Mouse (Mus musculus) stomach, embryonic 15.5 days (tissue): Measurements from ENCODE around the gene Icam1. TPM values are rescaled to one million over a fixed set of nuclear protein-coding genes. Genes with fewer than 3 reads are reported as not detected.

Experiments used
- ATAC-seq: fragments of 200-750 bp; cut with Nextera tagmentation; 2 replicates; pipeline ENCODE4 v1.8.0; 2017; ENCODE audit warnings: low read depth, moderate number of reproducible peaks, moderate TSS enrichment; ENCODE audit not compliant: insufficient read depth, low FRiP score
- H3K27ac ChIP-seq: fragments of 300-500 bp; sonication (generic); 2 replicates; pipeline ENCODE4 v1.5.1; 2015; ENCODE audit warnings: mild to moderate bottlenecking, inconsistent platforms
- H3K27me3 ChIP-seq: fragments of 300-500 bp; sonication (generic); replicated peaks from 2 replicates; pipeline ENCODE4 v1.6.1; 2015; ENCODE audit warnings: inconsistent platforms
- H3K36me3 ChIP-seq: fragments of 300-500 bp; sonication (generic); 2 replicates; pipeline ENCODE4 v1.6.1; 2015; ENCODE audit warnings: inconsistent platforms
- H3K4me1 ChIP-seq: fragments of 300-500 bp; sonication (generic); 2 replicates; pipeline ENCODE4 v1.6.1; 2015; ENCODE audit warnings: inconsistent platforms
- H3K4me2 ChIP-seq: fragments of 300-500 bp; sonication (generic); 2 replicates; pipeline ENCODE4 v1.6.1; 2015; ENCODE audit warnings: mild to moderate bottlenecking, inconsistent platforms
- H3K4me3 ChIP-seq: fragments of 300-500 bp; sonication (generic); replicated peaks from 2 replicates; pipeline ENCODE4 v1.5.1; 2015; ENCODE audit warnings: inconsistent platforms
- H3K9ac ChIP-seq: fragments of 300-500 bp; sonication (generic); 2 replicates; pipeline ENCODE4 v1.6.1; 2015; ENCODE audit warnings: inconsistent platforms
- H3K9me3 ChIP-seq: fragments of 300-500 bp; sonication (generic); 2 replicates; pipeline ENCODE4 v1.6.1; 2016; ENCODE audit warnings: inconsistent platforms
- WGBS: fragments of 180-500 bp; shearing (Covaris S2); methylation state at CpG from one replicate; pipeline ENCODE4 v1.1.7; 2015; 5-methylcytosine and 5-hydroxymethylcytosine counted together
- polyA plus RNA-seq: library from polyadenylated mRNA; unstranded; fragments of >200 nt; fragmentation: Nextera tagmentation; extraction: Ambion mirVana; gene quantifications from 2 replicates; pipeline ENCODE4 v1.2.1, GENCODE M21; 2015

Gene Icam1
- polyA plus RNA-seq: 10.9 and 11.3 TPM in 2 replicates

DNA sequence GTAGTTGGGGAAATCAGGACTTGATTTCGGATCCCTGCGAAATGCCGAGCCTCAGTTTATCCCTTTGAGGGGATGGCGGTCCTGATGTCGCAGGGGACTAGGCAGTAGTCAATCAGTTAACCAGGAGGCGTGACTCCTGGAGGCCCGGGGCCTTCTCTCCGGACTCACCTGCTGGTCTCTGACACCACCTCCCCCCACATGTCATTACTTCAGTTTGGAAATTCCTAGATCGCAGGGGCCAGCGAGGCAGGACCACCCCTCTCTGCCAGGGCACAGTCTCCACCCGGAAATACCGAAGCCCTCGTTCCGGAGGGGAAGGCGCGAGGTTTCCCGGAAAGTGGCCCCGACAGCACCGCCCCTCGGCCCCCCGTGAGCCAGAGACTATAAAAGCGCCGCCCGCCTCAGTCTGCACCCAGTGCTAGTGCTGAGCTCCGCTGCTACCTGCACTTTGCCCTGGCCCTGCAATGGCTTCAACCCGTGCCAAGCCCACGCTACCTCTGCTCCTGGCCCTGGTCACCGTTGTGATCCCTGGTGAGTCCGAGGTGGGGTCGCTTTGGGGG, at the start of gene Icam1:
Icam1 (plus strand) TSS at position 415 of the 560 bp plus-strand sequence.
- Histone ChIP-seq H3K9ac (no peak within 1 kb of the TSS), H3K4me1 (peaks cover 34% of the 10 kb centered on the region), H3K4me2 (peak within 1 kb of the TSS; percentile 72), H3K9me3 (no peaks in the 10 kb centered on the region), H3K36me3 (no peaks in the 10 kb centered on the region), H3K27me3 (peaks cover 18% of the 10 kb centered on the region; the same call in 1 of the 2 replicates), H3K4me3 (peak within 1 kb of the TSS; percentile 46), H3K27ac (peak within 1 kb of the TSS; percentile 55)
- ATAC-seq: peak; percentile 45; the same call in 1 of the 2 replicates
- 1% methylated on average over 30 of the region's 30 CpGs for WGBS

DNA sequence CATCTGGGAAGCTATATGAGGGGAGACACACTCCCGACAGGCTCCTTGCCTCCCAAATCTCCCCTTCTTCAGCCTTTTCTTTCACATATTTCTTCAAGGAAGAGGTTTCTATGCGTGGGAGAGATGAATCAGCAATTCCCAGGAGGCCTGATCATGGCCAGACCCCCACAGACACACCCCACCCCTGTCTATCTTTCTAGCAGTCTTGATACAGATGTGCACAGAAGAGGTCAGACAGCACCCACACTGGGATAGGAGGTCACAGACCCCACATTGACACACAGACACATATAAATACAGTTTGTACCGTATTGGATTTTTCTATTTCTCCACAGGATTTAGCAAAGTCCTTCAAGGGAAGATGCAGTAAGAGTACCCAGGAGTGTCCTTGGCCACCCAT, 49.8 kb upstream of the Icam1 start:
- H3K4me2 ChIP-seq: no peak overlapping the region
- no peak overlapping the region for H3K9ac ChIP-seq
- no peaks in the 10 kb centered on the region for H3K9me3 ChIP-seq
- no peaks in the 10 kb centered on the region for H3K4me1 ChIP-seq
- H3K36me3 ChIP-seq: peaks cover 28% of the 10 kb centered on the region
- WGBS: 80% methylated on average over 3 of the region's 3 CpGs
- no peak overlapping the region for H3K4me3 ChIP-seq
- ATAC-seq: no peak
- no peaks in the 10 kb centered on the region for H3K27me3 ChIP-seq
- no peak overlapping the region for H3K27ac ChIP-seq

GRCm38 (mm10) chr9:20966747-20967146, 49.0 kb upstream of the Icam1 start:
- Histone ChIP-seq H3K4me1 (peaks cover 4% of the 10 kb centered on the region), H3K27me3 (no peaks in the 10 kb centered on the region), H3K27ac (no peak overlapping the region), H3K9ac (no peak overlapping the region), H3K36me3 (peaks cover 28% of the 10 kb centered on the region), H3K9me3 (no peaks in the 10 kb centered on the region), H3K4me3 (no peak overlapping the region), H3K4me2 (no peak overlapping the region)
- ATAC-seq: no peak
- WGBS: 69% methylated on average over 5 of the region's 5 CpGs

GRCm38 (mm10) chr9:20971751-20972140, 44.0 kb upstream of the Icam1 start:
- Histone ChIP-seq H3K27ac (peak overlapping the region; percentile 95), H3K9ac (no peak overlapping the region), H3K36me3 (peaks cover 23% of the 10 kb centered on the region), H3K9me3 (no peaks in the 10 kb centered on the region), H3K4me2 (peak overlapping the region; percentile 76), H3K4me1 (peaks cover 37% of the 10 kb centered on the region), H3K27me3 (no peaks in the 10 kb centered on the region), H3K4me3 (peak overlapping the region; percentile 21)
- WGBS: 37% methylated on average over 7 of the region's 7 CpGs
- ATAC-seq: peak; percentile 33

DNA sequence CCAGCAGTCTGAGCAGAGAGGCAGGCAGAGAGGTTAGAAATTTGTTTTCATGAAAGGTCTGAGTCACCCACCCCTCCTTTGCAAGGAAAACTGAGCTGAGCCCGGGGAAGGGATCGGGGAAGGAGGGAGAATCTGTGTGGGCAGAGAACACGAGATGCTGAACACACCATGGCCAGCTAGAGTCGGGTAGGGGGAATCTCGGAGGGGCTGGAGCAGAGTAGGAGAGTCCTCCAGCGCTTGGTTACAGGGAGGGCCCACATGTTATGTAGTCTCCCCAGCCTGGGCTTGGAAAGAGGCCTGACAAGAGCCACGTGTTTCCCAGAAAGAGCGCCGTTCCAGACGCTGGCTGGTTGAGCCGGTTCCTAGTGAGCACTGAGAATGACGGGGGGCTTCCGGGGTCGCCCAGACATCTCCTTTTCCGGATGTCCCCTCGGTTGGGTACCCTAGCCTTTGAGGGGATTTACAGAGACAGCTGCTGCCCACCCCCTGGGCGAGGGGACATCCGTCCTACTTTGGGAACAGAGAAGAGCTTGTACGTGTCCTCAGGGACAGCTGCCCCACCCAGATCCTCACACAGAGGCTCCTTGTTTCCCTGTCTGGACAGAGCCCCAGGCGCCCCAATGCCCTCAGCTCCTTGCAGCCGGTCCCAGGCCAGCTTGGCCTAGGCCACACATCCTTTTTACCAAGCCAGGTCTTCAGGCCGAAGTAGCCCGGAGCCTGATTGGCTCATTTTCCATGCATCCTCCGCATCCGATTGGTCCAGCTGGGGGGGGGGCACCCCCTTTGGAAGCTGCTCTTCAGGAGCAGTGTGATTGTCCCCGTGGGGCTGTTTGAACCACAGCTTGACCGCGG, 43.4 kb upstream of the Icam1 start:
- H3K36me3 ChIP-seq: peaks cover 17% of the 10 kb centered on the region
- peak; percentile 68 for ATAC-seq
- H3K4me1 ChIP-seq: peaks cover 43% of the 10 kb centered on the region
- peak overlapping the region; percentile 21 for H3K4me3 ChIP-seq
- H3K27me3 ChIP-seq: no peaks in the 10 kb centered on the region
- no peaks in the 10 kb centered on the region for H3K9me3 ChIP-seq
- H3K27ac ChIP-seq: peak overlapping the region; percentile 95
- peak overlapping the region; percentile 76 for H3K4me2 ChIP-seq
- no peak overlapping the region; the same call in 1 of the 2 replicates for H3K9ac ChIP-seq
- WGBS: 29% methylated on average over 28 of the region's 28 CpGs

- Histone ChIP-seq H3K27me3 (no peaks in the 10 kb centered on the region), H3K27ac (peak overlapping the region; percentile 95), H3K9me3 (no peaks in the 10 kb centered on the region), H3K36me3 (peaks cover 9% of the 10 kb centered on the region; the same call in 1 of the 2 replicates), H3K9ac (no peak overlapping the region), H3K4me1 (peaks cover 43% of the 10 kb centered on the region), H3K4me2 (peak overlapping the region; percentile 76), H3K4me3 (peak overlapping the region; percentile 91)
- ATAC-seq: no peak
- 60% methylated on average over 4 of the region's 4 CpGs for WGBS
These were observed 42.6 kb upstream of the Icam1 start for GRCm38 (mm10) chr9:20973001-20973681.

DNA sequence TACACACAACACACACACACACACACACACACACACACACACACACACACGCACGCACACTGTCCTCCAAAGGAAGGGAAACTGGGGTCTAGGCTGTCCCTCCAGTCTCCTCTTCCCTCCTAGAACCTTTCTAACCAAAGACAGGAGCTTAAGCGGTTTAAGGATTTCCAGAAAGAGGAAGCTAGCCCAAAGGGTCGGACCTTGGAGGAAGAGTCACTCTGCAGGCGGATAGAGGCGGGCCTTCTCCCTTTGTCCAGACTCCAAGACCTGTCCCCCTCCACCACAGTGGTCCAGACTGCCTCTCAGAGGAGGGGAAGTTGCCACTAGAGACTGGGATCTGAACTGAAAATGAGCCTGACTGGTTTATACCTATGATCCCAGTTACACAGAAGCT, 42.1 kb upstream of the Icam1 start:
- Histone ChIP-seq H3K27me3 (no peaks in the 10 kb centered on the region), H3K9me3 (no peaks in the 10 kb centered on the region), H3K27ac (peak overlapping the region; percentile 95), H3K36me3 (peaks cover 4% of the 10 kb centered on the region; the same call in 1 of the 2 replicates), H3K4me2 (peak overlapping the region; percentile 76), H3K4me3 (peak overlapping the region; percentile 91), H3K9ac (0 out of 2 replicates have a peak overlapping the region, but pooled peaks have one; percentile 3), H3K4me1 (peaks cover 43% of the 10 kb centered on the region)
- whole genome bisulfite sequencing: 32% methylated on average over 6 of the region's 6 CpGs
- ATAC-seq: no peak

DNA sequence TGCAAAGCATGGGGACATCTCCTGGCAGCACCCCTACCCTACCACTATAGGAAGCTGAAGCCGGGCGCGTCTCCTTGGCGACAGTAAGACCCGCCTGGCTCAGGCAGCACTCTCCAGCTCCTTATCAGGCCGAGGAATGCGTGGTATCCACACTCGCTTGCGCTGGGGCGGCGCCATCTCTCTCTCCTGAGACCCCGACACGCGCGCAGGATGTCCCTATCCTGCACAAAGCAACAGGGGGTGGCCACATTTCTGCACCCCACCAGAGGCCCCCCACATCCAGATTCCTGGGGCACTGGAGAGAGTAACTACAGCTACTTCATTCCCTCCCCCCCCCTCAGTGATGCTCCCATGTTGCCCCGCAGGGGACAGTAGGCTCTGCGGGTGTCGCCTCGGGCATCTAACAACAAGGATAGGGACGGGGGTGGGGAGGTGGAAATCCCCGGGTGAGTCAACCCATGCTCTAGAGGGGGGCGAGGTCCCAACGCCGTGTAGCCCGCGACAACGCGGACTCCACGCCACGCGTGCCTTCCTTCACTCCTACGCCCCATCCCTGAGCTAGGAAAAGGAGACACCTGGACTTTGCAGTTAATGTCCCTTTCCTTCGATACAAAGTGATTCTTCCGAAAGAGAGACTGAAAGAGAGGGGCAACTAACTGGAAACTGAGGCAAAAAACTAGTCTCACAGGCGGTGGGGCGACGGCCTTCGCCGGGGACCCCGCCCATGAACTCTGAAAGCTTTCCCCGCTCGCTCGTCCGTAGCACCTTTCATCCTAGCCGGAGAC, 40.2 kb upstream of the Icam1 start:
- Histone ChIP-seq H3K4me1 (peaks cover 50% of the 10 kb centered on the region), H3K27ac (peak overlapping the region; percentile 95), H3K9me3 (no peaks in the 10 kb centered on the region), H3K4me2 (peak overlapping the region; percentile 76), H3K36me3 (no peaks in the 10 kb centered on the region), H3K9ac (peak overlapping the region; percentile 87), H3K27me3 (no peaks in the 10 kb centered on the region), H3K4me3 (peak overlapping the region; percentile 91)
- ATAC-seq: no peak
- WGBS: under 1% methylated on average over 45 of the region's 45 CpGs

GRCm38 (mm10) chr9:20976216-20976960, 39.4 kb upstream of the Icam1 start, which contains the start of gene S1pr2:
Gene S1pr2 (minus strand): TSS chr9:20976781.
- no peaks in the 10 kb centered on the region for H3K36me3 ChIP-seq

GRCm38 (mm10) chr9:20976961-20977689, 38.7 kb upstream of the Icam1 start:
- H3K4me1 ChIP-seq: peaks cover 42% of the 10 kb centered on the region
- peak overlapping the region; percentile 95 for H3K27ac ChIP-seq
- H3K4me3 ChIP-seq: peak overlapping the region; percentile 91
- H3K36me3 ChIP-seq: no peaks in the 10 kb centered on the region
- no peaks in the 10 kb centered on the region for H3K27me3 ChIP-seq
- no peak overlapping the region for H3K9ac ChIP-seq
- under 1% methylated on average over 4 of the region's 4 CpGs for WGBS
- ATAC-seq: no peak
- H3K9me3 ChIP-seq: no peaks in the 10 kb centered on the region
- H3K4me2 ChIP-seq: peak overlapping the region; percentile 76

More at GRCm38 (mm10) chr9:20976216-20976960, 39.4 kb upstream of the Icam1 start, which contains the start of gene S1pr2:
- WGBS: under 1% methylated on average over 47 of the region's 47 CpGs
- H3K27me3 ChIP-seq: no peaks in the 10 kb centered on the region
- H3K9ac ChIP-seq: peak within 1 kb of the TSS; percentile 87
- no peaks in the 10 kb centered on the region for H3K9me3 ChIP-seq
- peaks cover 49% of the 10 kb centered on the region for H3K4me1 ChIP-seq
- H3K4me2 ChIP-seq: peak within 1 kb of the TSS; percentile 76
- ATAC-seq: peak; percentile 56
- H3K4me3 ChIP-seq: peak within 1 kb of the TSS; percentile 91
- peak within 1 kb of the TSS; percentile 95 for H3K27ac ChIP-seq
